Mouse (Mus musculus) erythroblast, embryonic 14.5 days (primary cell): Measurements from ENCODE around the gene Hexim1.

Experiments
- GATA1 ChIP-seq: IDR thresholded peaks from 2 replicates; pipeline ENCODE4 v1.6.1; 2012; ENCODE audit warnings: low read length, inconsistent platforms, mixed read lengths
- TAL1 ChIP-seq: IDR thresholded peaks from 3 replicates; pipeline ENCODE4 v1.6.1; 2012; ENCODE audit warnings: low read length, inconsistent platforms, mixed read lengths

DNA sequence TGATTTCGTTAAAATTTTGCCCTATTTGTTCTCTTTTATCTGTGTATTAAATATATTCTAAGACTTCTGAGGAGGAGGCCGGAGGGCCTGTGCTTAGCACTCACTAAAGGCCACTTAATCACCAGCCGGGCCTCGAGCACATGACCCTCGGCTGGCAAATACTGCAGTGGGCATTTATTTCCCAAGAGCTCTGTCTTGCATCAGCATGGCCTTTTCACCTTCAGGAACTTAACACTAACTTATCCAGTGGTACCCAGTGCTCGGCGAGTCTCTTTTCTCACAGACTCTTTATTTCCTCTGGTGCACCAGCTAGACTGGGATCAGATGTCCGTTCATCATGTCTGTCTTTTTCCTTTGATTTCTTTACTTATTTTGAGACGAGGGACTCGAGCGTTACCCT, 44.7 kb downstream of the Hexim1 start:
- TF ChIP-seq TAL1 (no peak), GATA1 (no peak)
